Mouse (Mus musculus): ENCODE results near the gene Zfyve19.

Gene Zfyve19

GRCm38 (mm10) chr2:119196316-119197108 lies 11.9 kb upstream of the Zfyve19 start:
- no peak for DNase-seq (ENCODE audit: low spot score)

GRCm38 (mm10) chr2:119197493-119197892 lies 10.9 kb upstream of the Zfyve19 start:
- DNase-seq (ENCODE audit: low spot score), result no peak

- no peak for DNase-seq (ENCODE audit: low spot score)
Observed at GRCm38 (mm10) chr2:119198049-119198448, 10.4 kb upstream of the Zfyve19 start.

- no peak for DNase-seq (ENCODE audit: low spot score)
Observed at GRCm38 (mm10) chr2:119198934-119199333, 9.5 kb upstream of the Zfyve19 start.

- DNase-seq (ENCODE audit: low spot score), result no peak
Observed at GRCm38 (mm10) chr2:119202914-119203453, 5.4 kb upstream of the Zfyve19 start.

GRCm38 (mm10) chr2:119203871-119204460 lies 4.5 kb upstream of the Zfyve19 start:
- DNase-seq (ENCODE audit: low spot score), result no peak

GRCm38 (mm10) chr2:119207961-119208343 lies 465 bp upstream of the Zfyve19 start:
- DNase-seq (ENCODE audit: low spot score), result no peak

- DNase-seq (ENCODE audit: low spot score), result no peak
Observed at GRCm38 (mm10) chr2:119209176-119209507, 725 bp downstream of the Zfyve19 start.

- DNase-seq (ENCODE audit: low spot score), result no peak
Observed at GRCm38 (mm10) chr2:119229775-119230704, 21.6 kb downstream of the Zfyve19 start, which contains the start of gene Ppp1r14d. TSS of gene Ppp1r14d (minus strand) at chr2:119229906.

GRCm38 (mm10) chr2:119236682-119237209 lies 28.3 kb downstream of the Zfyve19 start:
- no peak for DNase-seq (ENCODE audit: low spot score)

- no peak for DNase-seq (ENCODE audit: low spot score)
Observed at GRCm38 (mm10) chr2:119237210-119237870, 28.9 kb downstream of the Zfyve19 start, which contains the start of gene Spint1. TSS of gene Spint1 (plus strand) at chr2:119237362.

GRCm38 (mm10) chr2:119237871-119238220 lies 29.4 kb downstream of the Zfyve19 start:
- no peak for DNase-seq (ENCODE audit: low spot score)

- DNase-seq (ENCODE audit: low spot score), result no peak
Observed at GRCm38 (mm10) chr2:119238671-119239070, 30.3 kb downstream of the Zfyve19 start.

GRCm38 (mm10) chr2:119240075-119240818 lies 31.8 kb downstream of the Zfyve19 start:
- no peak for DNase-seq (ENCODE audit: low spot score)

- no peak for DNase-seq (ENCODE audit: low spot score)
Observed at GRCm38 (mm10) chr2:119240819-119241186, 32.4 kb downstream of the Zfyve19 start.

GRCm38 (mm10) chr2:119242548-119242947 lies 34.1 kb downstream of the Zfyve19 start:
- no peak for DNase-seq (ENCODE audit: low spot score)

GRCm38 (mm10) chr2:119245246-119245645 lies 36.8 kb downstream of the Zfyve19 start:
- DNase-seq (ENCODE audit: low spot score), result no peak

GRCm38 (mm10) chr2:119247904-119248303 lies 39.5 kb downstream of the Zfyve19 start:
- DNase-seq (ENCODE audit: low spot score), result no peak

GRCm38 (mm10) chr2:119249592-119250061 lies 41.2 kb downstream of the Zfyve19 start:
- DNase-seq (ENCODE audit: low spot score), result no peak

GRCm38 (mm10) chr2:119250377-119250776 lies 42.0 kb downstream of the Zfyve19 start:
- no peak for DNase-seq (ENCODE audit: low spot score)

Measured in urinary bladder, postnatal 10 days (tissue).